Mouse (Mus musculus): ENCODE measurements around the gene Slc26a8. TPM values are rescaled to one million over a fixed set of nuclear protein-coding genes. Genes with fewer than 3 reads are reported as not detected.

Slc26a8 gene
- 1.4 TPM for total RNA-seq (2023)

DNA sequence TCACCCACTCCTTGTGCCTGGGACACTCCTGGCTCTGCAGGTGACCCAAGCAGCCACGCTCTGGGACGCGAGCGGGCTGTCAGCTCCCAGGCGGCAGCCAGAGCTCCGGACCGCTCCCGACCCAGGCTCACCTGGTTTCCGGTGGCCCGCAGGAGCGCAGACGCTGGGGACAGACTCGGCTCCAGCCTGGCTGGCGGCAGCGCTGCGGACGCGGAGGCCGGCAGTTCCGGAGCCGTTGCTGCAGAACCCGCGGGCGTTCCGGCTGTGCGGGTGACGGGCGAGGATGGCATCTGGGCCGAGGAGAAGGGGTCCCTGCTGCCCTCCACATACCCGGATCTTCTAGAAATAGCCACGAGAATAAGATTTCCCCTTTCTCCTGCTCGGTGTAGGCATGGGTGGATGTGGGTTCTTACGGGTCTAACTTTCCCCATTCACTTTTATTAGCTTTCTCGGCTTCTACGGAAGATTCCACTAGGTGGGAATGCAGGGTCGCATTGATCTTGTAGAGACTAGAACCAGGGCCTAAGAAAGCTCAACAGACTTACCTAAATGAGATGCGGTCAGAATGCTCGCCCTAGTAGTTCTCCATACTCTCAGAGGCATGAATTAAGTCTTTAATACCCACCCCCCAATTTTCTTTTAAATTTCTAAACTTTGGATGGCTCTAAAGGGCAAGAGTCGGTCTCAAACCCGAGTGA is at the start of gene Slc26a8:
Gene Slc26a8, minus strand, starts transcription at position 648 of the 698 bp plus-strand sequence.

DNA sequence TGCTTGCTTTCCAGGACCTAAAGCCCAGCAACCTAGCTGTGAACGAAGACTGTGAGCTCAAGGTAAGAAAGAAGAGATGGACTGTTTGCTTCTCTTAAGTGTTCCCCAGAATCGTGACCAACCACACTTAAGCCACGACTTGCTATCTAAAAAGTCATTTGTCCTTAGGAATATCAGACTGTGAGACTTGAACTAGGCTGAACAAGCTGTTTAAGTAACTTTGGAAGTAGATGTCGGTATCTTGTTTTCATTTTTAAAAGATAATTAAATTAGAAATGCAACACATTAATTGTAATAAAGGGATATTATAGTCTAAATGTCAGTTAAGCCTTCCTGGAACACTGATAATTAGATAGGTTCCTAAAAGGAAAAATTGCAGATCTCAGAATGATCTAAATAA is 35.8 kb upstream of the Slc26a8 start, which contains the start of gene AC170998.1:
Gene AC170998.1, plus strand, starts transcription at position 301 of the 400 bp plus-strand sequence.

DNA sequence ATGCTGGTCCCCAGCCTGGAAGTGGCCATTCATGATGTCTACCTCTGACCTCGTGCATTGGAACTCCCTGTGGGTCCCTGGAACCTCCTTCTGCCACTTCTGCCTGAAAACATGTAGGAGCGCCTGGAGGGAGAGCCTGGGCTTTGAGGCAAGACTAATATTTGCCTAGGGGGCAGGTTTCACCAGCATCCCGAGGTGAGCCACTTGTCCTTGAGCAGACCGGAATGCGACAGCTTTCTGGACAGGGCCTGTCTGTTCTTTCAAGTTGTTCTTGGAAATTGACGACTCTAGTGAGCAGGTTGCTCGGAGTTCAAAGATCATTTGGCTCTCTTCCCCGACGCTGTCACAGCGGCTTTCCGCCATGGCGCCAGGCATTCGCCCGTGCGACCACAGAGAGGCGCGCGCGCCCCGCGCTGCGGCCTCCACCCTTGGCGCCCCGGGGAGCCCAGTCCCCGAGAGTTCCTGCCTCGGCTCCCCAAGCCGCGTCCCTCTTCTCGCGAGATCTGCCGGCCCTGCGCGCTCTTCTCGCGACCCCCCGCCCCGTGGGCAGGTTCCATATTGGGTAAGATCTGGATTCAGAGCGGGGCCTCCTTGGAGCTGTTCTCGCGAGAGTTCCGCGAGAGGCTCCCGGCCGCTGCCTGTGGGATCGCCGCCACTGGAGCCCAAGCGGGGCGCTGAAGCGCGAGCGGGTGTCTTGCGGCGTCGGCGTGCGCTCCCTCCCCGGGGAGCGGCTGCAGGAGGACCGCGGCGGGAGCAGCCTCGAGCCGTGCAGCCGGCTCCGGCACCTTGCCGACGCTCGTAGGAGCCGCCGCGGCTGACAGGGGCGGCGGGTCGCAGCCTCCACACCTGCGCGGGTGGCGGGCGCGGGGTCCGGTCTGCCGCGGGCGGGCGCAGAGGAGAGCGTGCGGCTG is 998 bp upstream of the Slc26a8 start, which contains the start of gene Mapk14:
Gene Mapk14, plus strand, starts transcription at position 554 of the 911 bp plus-strand sequence.

DNA sequence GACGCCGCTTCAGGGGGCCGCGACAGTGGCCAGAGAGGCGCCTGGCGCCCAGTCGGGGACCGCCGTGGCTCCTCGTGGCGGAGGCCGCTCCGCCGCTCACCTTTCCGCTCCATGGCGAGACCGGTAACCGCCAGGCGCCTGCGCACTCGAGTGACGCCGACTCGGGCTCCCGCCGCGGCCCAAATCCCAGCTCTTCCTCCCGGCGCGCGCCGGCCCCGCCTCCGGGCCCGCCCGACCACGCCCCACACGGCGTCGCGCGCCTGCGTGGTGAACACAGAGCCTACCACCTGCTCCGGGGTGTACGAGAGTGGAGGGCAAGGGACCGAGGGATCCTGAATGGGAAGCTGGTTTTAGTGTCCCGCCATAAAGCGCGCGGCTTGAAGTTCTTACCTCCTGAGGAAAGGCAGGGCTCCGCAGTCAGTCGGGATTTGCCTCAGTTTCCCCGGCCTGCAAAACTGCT is 67.7 kb downstream of the Slc26a8 start, which contains the start of gene Srpk1:
Gene Srpk1, minus strand, starts transcription at position 410 of the 460 bp plus-strand sequence.

Other genes starting within 250 kb of the Slc26a8 start
- 24.7 TPM for gene Fkbp5, start 172.7 kb downstream of the Slc26a8 start, total RNA-seq (2023)
- 0.44 TPM for gene Armc12, start 159.4 kb downstream of the Slc26a8 start, total RNA-seq (2023)
- gene Clpsl2, start 140.8 kb downstream of the Slc26a8 start, total RNA-seq (2023): not detected
- 1.3 TPM for gene Clps, start 129.5 kb downstream of the Slc26a8 start, total RNA-seq (2023)
- gene Lhfpl5, start 114.6 kb downstream of the Slc26a8 start, total RNA-seq (2023): not detected
- gene Srpk1, start 67.5 kb downstream of the Slc26a8 start, total RNA-seq (2023): 330 TPM
- gene Mapk14, start 1.1 kb upstream of the Slc26a8 start, total RNA-seq (2023): 121 TPM
- gene AC170998.1, start 35.9 kb upstream of the Slc26a8 start, total RNA-seq (2023): 14.3 TPM
- gene Mapk13, start 79.1 kb upstream of the Slc26a8 start, total RNA-seq (2023): not detected
- gene Brpf3, start 110.9 kb upstream of the Slc26a8 start, total RNA-seq (2023): 47.1 TPM
- not detected for gene Pnpla1, start 168.2 kb upstream of the Slc26a8 start, total RNA-seq (2023)
- gene 4930539E08Rik, start 225.1 kb upstream of the Slc26a8 start, total RNA-seq (2023): 0.38 TPM